Mouse (Mus musculus) megakaryocyte progenitor cell, adult 5-6 weeks (primary cell): Measurements from ENCODE around the gene Nccrp1. TPM values are rescaled to one million over a fixed set of nuclear protein-coding genes. Genes with fewer than 3 reads are reported as not detected.

ENCODE experiments used
- ATAC-seq: replicated peaks from 2 replicates; pipeline ENCODE4 v1.8.0; 2016; ENCODE audit warnings: mild to moderate bottlenecking, moderate TSS enrichment, inconsistent platforms; ENCODE audit not compliant: poor library complexity
- total RNA-seq, 2 experiments: library from RNA; stranded (forward) in 1 of 2; stranded (reverse) in 1 of 2; fragments of 157-497, 149-512 nt in 1 of 2; fragments of 200-1000 nt in 1 of 2; gene quantifications; 2 replicates each; pipeline versions ENCODE4 v1.2.3 to v1.2.4; 2015 to 2017

Gene Nccrp1
- total RNA-seq (2015), result not detected in 2 replicates
- total RNA-seq (2017), result not detected in 2 replicates

DNA sequence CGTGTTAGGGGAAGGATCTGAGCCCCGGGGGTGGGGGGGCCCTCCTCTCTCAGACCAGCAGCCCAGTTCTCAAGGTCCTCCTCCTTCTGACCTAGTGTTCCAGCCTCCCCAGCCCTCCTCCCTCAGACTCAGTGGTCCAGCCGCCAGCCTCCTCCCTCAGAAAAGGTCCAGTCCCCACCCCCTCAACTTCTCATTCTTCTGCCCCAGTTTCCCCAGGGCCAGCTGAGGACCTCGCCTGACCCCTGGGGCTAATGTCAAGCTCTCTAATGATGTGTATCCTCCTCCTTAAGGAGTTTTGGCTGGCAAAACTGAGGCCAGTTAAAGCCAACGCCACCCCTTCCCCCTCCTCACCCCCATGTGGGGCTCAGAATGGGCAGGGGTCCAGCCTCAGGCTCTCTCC lies at the start of gene Nccrp1:
Gene Nccrp1, minus strand, starts transcription at position 101 of the 400 bp plus-strand sequence.
- ATAC-seq, result no peak

DNA sequence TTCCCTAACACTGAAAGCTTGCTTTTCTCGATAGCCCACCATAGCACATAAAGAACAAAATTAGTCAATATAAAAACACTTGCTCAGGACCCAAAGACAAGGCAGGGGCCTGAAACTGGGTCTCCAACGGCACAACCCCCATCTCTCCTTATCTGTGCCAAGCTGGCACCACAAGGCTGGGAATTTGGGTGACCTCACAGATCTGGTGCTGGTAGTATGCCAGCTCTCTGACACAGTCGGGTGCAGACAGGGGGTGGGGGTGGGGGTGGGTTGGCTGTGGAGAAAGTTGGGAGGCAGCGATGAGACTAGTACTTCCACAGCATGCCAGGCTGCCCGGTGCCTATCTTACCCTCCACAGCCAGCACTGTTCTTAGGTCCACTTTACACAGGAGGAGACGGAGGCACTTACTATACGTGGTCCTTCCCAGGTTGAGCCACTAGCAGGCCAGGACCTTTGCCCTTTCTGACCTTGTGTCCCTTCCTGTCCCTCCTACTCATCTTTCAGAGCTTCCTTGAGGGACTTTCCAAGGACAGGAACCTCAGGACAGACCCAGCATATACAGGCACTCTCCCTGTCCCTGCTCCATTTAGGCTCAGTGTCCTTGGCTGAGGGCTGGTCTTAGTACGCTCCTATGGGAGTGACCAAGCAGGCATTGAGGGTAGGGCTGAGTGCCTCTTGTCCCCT lies 48.8 kb upstream of the Nccrp1 start:
- no peak for ATAC-seq

DNA sequence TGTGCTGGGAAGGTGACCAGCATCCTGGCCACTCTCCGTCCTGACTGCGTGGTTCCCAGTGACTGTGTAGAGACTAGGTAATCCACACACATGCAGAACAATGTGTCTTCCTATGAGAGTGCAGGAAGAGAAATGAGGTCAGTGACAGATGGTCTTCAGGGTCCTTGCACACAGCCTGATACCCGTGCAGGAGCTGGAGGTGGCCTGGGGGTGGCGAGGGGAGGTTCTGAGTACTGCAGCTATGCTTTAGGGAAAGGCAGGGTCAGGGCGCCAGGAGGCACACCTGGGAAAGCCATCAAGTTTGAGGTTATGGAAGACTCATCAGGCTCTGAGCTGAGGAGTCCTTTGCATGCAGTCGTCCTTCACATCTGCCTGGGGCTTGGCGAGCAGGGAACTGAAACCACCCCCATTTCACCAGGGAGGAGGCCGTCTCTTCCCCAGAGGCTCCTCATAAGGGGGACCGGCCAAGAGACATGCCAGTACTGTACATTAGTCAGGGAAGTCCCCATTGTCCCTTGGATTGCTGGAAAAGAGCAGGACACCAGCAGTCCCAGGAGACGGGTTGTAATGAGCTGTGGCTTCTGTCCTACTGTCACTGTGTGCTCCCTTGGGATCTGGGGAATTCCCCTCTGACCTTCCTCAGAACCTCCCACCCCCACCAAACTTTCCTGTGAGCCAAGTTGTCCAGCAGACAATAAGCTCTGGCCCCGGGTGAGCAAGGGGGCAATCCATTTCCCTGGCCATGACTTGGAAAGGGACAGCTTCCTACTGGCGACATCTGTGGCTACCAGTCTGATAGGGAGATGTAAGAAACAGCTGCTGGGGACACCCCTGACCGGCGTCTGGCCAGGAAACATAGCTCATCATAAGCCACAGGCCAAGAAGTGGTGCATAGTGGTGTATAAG lies 46.4 kb upstream of the Nccrp1 start:
- ATAC-seq, result no peak

DNA sequence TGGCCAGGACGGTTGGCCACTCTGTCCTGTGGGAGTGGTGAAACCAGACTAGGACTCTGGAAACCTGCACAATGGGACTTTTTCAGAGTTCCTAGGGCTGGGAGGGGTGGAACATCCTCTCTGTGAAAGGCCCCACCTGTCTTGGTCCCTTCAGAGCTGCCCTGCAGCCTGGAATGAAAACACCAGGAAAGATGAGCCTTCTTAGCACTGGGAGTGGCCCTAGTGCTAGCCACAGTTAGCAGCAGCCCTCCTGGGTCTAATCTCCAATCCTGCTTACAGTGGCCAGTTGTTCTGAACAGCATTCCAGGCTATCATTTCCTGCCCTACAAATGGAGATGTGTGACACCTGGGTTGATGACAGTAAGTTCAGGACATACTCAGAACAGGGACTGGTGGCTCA lies 44.8 kb upstream of the Nccrp1 start:
- no peak for ATAC-seq

DNA sequence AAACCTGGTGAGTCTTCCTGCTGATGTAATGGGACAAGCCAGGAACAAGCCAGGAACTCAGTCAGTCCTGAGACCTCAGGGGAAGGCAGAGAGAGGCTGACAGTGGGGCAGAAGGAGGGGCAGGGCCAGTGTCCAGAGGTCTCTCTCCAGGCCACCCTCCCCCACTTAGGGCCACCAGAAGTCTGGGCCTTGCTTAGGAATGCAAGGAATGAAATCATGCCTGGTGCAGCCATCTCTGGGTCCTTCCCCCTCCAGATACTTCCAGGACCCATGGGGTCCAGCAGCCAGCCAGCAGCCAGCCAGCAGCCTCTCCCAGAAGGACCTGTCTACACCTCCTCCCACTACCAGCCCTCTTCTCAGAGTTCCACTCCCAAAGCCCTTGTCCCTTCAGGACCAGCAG lies 40.6 kb upstream of the Nccrp1 start:
- no peak for ATAC-seq

DNA sequence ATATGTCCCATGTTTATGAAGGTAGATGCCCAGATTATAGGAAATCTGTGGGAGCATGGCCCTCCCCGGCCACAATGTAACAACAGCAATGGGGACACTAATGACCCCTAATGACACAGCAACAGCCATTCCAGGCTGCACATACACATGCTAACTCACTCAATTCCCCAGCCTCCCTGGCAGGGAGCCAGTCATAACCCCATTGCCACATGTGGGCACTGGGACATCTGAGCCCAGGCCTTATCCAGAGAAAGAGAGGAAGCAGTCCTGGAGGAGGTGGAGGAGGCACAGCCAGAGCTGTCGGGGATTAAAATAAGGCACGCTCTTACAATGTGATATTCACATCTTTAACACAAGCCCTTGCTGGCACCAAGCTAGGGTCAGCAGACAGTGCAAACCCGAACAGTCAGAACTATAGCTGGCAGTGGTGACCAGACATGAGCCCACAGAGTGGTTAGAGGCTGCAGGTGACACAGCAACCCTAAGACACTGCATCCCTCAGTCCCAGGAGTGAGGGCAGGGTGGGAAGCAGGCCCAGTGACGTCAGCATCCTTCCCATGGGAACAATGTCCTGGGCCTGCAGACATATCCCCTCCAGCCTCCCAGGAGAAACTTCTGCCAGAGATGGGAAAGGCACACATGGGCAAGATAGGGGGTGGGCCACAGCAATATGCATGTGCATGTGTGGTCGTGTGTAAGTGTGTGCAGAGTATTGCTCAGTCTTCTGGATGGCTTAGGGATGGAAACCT lies 39.8 kb upstream of the Nccrp1 start:
- ATAC-seq, result no peak

DNA sequence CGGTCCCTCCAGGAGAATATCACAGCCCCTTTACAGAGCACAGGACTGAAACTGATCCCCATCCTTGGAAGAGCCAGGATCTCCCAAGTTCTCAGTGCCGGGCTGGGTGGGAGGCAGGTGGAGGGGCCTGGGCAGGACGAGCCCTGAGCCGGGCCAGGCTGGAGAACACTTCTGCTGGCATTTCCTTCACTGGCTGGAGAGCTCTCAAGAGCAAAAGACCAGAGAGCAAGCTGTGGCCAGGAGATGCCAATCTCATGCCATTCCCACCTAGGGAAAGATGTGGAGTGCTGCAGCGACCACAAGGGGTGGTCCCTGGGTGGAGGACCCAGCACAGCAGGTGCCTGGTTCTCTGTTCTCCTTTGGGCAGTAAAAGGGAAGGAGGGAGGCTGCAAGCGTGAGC lies 37.9 kb upstream of the Nccrp1 start:
- no peak for ATAC-seq

DNA sequence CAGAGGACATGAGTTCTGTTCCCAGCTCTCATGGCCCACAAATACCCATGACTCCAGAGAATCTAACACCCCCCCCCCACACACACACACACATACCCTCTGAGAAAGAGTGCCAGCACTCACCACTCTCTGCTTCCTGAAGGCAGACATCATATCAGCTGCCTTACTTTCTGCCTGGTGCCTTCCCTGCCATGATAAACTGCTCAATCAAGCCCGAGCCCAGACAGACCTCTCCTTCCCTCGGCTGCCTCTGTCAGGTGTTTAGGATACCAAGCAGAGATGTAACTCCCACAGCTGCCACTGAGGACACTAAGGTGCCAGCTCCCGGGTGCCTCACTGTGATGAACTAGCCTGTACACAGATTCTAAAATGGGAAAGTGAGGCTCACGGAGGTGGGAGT lies 37.4 kb upstream of the Nccrp1 start:
- ATAC-seq, result peak; percentile 49

DNA sequence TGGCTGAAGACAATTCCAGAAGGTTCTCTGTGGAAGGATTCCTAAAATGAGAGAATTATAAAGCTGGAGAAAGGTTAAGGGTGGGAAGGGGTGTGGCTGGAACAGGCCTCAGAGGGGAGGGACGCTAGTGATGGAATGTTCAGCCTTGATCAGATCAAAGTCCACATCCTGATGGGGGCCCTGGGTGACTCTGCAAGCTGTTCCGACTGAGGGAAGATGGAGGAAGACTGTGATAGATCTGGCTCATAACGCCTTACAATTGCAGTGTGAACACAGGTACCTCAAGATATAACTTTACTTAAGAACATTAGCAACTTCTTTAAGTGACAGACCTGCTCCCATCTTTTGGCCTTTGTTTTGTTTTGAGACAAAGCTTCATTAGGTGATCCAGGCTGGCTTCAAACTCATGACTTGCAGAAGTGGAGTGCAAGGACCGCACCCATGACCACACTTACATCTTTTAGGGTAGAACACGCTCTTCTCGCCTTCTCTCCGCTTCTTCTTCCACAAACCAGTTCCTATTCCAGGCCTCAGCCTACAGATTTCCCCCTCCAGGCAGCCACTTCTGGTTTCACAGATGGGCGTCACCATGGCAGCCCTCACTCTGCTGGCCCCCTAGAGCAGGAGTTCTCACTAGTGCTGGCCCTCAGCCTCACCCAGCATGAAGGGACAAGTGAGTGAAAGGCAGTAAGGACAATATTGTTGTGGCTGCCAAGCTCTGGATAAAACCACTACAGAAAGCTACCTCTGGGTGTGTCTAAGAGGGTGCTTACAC lies 36.7 kb upstream of the Nccrp1 start:
- peak; percentile 16; the same call in 1 of the 2 replicates for ATAC-seq

DNA sequence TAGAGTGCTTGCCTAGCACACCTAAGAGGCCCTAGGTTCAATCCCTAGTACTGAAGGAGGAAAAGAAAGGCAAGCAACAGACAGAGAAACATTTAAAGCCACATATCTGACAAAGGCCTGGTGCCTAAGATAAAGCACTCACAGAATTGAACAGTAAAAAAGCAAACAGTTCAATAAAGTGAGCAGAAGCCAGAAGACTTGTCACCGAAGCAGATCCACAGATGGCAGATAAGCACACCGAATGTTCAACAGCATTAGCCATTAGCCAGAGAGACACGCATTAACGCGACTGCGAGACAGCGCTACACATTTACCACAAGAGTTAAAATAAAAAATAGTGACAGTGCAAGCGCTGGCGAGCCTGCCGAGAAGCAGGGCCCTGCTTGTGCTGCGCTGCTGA lies 35.8 kb upstream of the Nccrp1 start:
- ATAC-seq, result peak; percentile 21; the same call in 1 of the 2 replicates

DNA sequence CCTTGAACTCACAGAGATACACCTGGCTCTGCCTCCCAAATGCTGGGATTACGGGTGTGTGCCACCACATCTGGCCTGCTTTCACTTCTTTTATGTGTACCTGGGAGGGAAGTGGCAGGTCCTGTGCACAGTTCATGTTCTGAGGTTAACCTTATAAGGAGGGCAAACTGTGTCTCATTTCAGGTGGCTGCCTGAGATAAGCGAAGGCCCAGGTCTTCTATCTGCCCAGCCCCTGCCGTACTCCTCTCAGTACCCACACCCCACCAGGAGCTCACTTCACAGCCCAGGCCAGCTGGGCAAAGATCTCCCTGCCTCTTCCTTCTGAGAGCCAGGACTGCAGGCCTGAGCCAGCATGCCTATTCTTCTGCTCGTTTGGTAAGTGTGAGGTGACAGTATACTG lies 34.7 kb upstream of the Nccrp1 start:
- ATAC-seq, result peak; percentile 61

DNA sequence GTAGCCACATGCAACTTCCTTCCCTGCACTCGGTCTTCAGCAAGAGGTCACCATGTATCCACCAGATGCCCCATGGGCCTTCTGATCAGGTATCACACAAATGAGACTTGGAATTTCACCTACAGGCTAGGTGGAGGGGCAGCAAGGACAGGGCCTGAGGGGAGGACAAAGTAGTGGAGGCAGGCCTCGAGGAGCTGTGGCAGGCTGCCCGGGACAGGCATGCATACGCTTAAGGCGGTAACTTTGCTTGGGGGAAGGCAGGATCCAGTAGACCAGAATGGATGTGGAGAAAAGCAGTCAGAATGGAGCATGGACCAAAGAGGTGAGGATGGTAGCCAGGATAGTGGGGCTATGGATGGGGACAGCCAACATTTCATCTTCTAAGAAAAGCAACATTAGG lies 32.8 kb upstream of the Nccrp1 start:
- no peak for ATAC-seq

DNA sequence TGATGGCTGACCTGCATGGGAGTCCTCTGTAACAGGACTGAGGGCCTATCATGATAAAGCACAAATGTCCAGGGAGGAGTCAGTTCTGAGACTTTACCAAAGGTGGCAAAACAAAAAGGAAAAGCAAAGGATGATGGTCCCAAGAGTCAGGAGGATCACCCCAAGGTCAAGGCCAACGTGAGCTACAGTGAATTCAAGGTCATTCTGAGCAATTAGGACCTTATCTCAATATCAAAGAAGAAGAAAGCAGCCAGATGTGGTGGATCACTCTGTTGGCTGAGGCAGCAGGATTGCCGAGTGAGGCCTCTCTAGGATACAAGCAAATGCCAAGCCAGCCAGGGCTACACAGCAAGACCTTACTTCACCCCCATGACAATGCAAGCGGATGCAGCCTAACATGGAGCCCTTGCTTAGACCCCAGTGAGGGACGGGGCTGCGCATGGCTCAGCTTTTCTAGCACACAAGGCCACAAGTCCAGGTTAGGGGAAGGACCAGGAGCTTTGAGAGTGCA lies 31.5 kb upstream of the Nccrp1 start:
- no peak for ATAC-seq

DNA sequence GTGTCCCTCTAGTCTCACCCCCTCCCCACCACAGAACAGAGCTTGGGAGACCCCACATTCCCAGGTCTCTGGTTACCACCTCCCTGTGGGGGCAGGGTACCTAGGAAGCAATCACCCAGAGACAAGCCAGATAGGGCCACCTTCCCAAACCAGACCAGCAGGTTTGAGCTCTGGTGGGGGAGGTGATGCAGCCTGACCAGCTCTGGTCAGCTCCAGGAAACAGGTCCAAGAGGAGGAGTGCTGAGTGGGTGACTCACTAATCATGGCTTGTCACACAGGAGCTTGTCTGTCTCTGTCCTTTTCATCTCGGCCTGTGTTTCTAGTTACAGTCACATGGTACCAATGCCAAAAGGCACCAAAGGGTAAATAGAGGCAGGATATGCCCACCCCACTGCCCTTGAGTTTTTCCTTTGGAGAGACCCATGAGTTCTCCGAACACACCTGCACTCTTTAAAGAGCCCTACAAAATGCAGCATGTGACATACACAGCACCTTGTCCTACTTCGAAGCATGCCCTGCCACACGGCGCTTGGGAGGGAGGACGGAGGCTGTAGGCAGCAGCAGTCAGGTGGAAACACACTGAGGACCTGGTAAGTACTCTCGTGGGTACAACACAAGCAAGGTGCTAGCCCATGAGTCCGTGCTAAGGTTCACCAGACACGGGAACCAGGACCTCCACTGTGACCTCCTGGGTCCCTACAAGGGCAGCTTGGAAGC lies 30.9 kb upstream of the Nccrp1 start:
- ATAC-seq, result no peak

DNA sequence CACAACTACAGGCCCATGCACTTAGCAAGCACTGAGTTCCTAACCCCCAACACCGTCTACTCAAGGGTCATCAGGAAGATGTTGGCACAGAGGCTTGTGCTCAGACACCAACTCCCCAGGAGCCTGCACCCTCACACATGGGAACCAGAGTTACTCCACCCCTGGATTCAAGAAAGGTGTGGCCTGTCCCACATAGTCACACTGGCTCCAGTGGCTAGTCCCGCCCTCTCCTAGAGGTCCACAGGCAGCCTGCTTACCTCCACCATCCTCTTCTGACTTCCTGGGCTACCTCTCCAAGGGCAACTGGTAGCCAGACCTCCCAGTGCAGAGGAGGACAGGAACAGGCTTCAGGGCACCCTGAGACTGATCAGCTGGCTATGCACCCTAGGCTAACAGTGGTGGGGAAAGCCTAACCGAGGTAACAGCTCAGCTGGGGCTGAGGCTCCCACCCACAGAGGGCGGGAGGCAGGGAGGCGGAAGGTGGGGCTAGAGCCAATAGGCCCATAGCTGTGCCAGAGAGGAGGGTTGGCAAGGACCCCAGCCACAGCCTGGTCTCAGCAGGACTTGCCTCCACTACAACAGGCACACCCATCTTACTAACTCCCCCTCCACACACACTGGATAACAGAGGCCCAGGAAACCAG lies 29.3 kb upstream of the Nccrp1 start:
- peak; percentile 76 for ATAC-seq

DNA sequence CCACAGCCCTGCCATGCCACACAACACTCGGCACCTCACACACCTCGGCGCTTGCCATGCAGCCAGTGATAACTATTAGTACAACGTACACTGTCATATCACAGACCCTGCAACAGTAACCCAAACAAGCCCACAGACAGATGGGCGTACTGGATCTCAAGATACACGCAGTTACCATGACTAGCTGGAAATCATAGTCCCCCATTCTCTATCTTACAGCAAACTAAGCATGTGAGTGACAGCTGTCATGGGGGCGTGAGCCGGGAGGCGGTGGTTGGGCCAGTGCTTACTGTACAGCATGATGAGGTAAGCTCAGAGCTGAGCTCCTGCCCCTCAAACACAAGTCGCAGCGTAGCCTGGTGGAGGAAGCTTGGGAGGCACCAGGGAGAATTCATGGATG lies 28.5 kb upstream of the Nccrp1 start:
- peak; percentile 58 for ATAC-seq

DNA sequence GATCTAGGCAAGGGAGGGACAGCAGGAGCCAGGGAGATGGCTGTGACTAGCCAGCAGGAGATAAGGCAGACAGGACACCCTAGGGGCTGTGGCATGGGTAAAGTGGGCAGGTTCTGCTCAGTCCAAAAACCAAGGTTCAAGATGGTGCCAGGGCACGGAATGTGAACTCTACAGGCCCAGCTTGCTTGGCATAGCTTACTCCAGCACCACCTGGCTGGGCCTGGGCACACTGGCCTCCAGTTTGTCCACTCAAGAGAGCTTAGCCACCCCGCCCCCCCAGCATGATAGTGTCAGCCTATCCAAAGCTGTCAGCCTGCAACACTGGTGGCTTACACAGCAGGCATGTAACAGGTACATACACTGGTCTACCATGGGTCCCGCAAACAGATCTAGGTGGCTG lies 26.2 kb upstream of the Nccrp1 start:
- ATAC-seq, result no peak

DNA sequence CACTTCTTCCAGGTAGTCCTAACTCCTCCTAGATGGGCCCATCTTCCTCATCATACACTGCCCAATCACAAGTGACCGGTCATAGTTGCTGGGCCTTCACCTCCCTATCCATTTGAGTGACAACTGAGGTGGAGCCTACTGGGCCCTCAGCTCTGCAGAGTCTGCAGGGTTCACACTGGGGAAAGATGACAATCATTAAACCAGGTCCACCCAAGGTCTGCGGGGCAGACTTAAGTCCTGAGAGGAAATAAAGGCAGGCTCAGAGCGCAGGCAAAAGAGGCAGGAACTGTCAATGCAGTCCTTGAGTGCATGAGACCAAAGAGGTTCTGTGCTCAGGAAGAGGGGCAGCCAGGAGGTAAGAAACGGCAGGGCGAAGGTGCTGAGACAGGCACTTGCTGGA lies 25.6 kb upstream of the Nccrp1 start:
- no peak for ATAC-seq

DNA sequence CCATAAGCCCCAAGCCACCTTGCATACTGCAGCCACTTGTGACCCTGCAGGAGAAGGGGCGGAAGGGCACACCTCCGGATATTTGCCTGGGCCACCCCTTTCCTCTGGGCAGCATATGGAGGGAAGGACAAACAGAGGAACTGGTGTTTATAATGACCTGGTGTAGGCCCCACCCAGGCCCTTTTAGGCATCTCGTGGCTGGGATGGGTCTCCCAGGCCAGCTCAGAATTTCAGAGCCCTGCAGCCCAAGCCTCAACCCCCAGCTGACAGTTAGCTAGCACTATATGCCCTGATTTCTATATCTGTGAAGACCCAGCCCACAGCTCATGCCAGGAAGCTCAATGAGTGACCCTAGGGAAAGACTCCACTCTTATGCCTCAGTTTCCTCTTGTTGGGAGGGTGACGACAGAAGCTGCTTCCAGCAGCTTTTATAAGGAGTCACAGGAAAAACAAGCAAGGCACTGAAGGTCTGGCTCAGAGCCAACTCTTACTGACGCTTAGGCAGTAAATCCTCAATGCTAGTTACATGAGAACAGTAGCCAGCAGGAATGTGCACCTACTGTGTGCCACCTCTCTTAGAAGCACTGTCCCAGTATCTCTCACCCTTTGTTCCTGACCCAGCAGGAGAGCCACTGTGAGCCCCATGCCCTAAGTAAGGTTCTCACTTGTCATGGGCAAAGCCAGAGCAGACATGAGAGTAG lies 24.1 kb upstream of the Nccrp1 start:
- ATAC-seq, result no peak
